Mouse (Mus musculus): ENCODE results near the gene Tgfa.

The Tgfa gene

GRCm38 (mm10) chr6:86194941-86195932 is at the start of gene Tgfa:
Tgfa (plus strand) TSS chr6:86195223.
- no peak for DNase-seq (ENCODE audit: low read depth, low spot score)

GRCm38 (mm10) chr6:86148518-86148917 is 46.5 kb upstream of the Tgfa start:
- no peak for DNase-seq (ENCODE audit: low read depth, low spot score)

- DNase-seq (ENCODE audit: low read depth, low spot score): peak; percentile 89
Observed at GRCm38 (mm10) chr6:86149001-86149400, 46.0 kb upstream of the Tgfa start.

GRCm38 (mm10) chr6:86152676-86153075 is 42.3 kb upstream of the Tgfa start:
- no peak for DNase-seq (ENCODE audit: low read depth, low spot score)

GRCm38 (mm10) chr6:86153436-86153990 is 41.5 kb upstream of the Tgfa start:
- peak; percentile 75 for DNase-seq (ENCODE audit: low read depth, low spot score)

GRCm38 (mm10) chr6:86154006-86154405 is 41.0 kb upstream of the Tgfa start:
- peak; percentile 34 for DNase-seq (ENCODE audit: low read depth, low spot score)

- DNase-seq (ENCODE audit: low read depth, low spot score): peak; percentile 36
Observed at GRCm38 (mm10) chr6:86154481-86154880, 40.5 kb upstream of the Tgfa start.

- DNase-seq (ENCODE audit: low read depth, low spot score): peak; percentile 74
Observed at GRCm38 (mm10) chr6:86157253-86158234, 37.5 kb upstream of the Tgfa start.

GRCm38 (mm10) chr6:86160878-86161277 is 34.1 kb upstream of the Tgfa start:
- DNase-seq (ENCODE audit: low read depth, low spot score): no peak

GRCm38 (mm10) chr6:86161586-86161985 is 33.4 kb upstream of the Tgfa start:
- DNase-seq (ENCODE audit: low read depth, low spot score): no peak

- no peak for DNase-seq (ENCODE audit: low read depth, low spot score)
Observed at GRCm38 (mm10) chr6:86164028-86164427, 31.0 kb upstream of the Tgfa start.

GRCm38 (mm10) chr6:86166426-86166825 is 28.6 kb upstream of the Tgfa start:
- DNase-seq (ENCODE audit: low read depth, low spot score): no peak

GRCm38 (mm10) chr6:86167851-86168250 is 27.2 kb upstream of the Tgfa start:
- DNase-seq (ENCODE audit: low read depth, low spot score): no peak

- peak; percentile 61 for DNase-seq (ENCODE audit: low read depth, low spot score)
Observed at GRCm38 (mm10) chr6:86169166-86169565, 25.9 kb upstream of the Tgfa start.

GRCm38 (mm10) chr6:86176236-86176635 is 18.8 kb upstream of the Tgfa start:
- DNase-seq (ENCODE audit: low read depth, low spot score): peak; percentile 32

- DNase-seq (ENCODE audit: low read depth, low spot score): no peak
Observed at GRCm38 (mm10) chr6:86176721-86177120, 18.3 kb upstream of the Tgfa start.

GRCm38 (mm10) chr6:86177331-86177982 is 17.6 kb upstream of the Tgfa start:
- no peak for DNase-seq (ENCODE audit: low read depth, low spot score)

GRCm38 (mm10) chr6:86180617-86181016 is 14.4 kb upstream of the Tgfa start:
- peak; percentile 92 for DNase-seq (ENCODE audit: low read depth, low spot score)

GRCm38 (mm10) chr6:86182016-86182415 is 13.0 kb upstream of the Tgfa start:
- no peak for DNase-seq (ENCODE audit: low read depth, low spot score)

GRCm38 (mm10) chr6:86182626-86183025 is 12.4 kb upstream of the Tgfa start:
- DNase-seq (ENCODE audit: low read depth, low spot score): no peak

Measured in 3T3-L1 (cell line).